Mouse (Mus musculus) forebrain, embryonic 15.5 days (tissue): ENCODE results near the gene Rnf5. TPM values are rescaled to one million over a fixed set of nuclear protein-coding genes. Genes with fewer than 3 reads are reported as not detected.

Source experiments
- ATAC-seq: fragments of 200-750 bp; cut with Nextera tagmentation; replicated peaks from 2 replicates; pipeline ENCODE4 v1.8.0; 2017; ENCODE audit warnings: mild to moderate bottlenecking, moderate TSS enrichment, moderate library complexity
- H3K27ac ChIP-seq: fragments of 300-500 bp; sonication (generic); replicated peaks from 2 replicates; pipeline ENCODE4 v1.5.1; 2015; ENCODE audit warnings: mild to moderate bottlenecking, inconsistent platforms
- H3K27me3 ChIP-seq: fragments of 300-500 bp; sonication (generic); 2 replicates; pipeline ENCODE4 v1.6.1; 2015; ENCODE audit warnings: inconsistent platforms
- H3K36me3 ChIP-seq: fragments of 300-500 bp; sonication (generic); 2 replicates; pipeline ENCODE4 v1.6.1; 2015; ENCODE audit warnings: mild to moderate bottlenecking, inconsistent platforms
- H3K4me1 ChIP-seq: fragments of 300-500 bp; sonication (generic); 2 replicates; pipeline ENCODE4 v1.6.1; 2015; ENCODE audit warnings: inconsistent platforms
- H3K4me2 ChIP-seq: fragments of 300-500 bp; sonication (generic); replicated peaks from 2 replicates; pipeline ENCODE4 v1.6.1; 2015; ENCODE audit warnings: mild to moderate bottlenecking, inconsistent platforms
- H3K4me3 ChIP-seq: fragments of 300-500 bp; sonication (generic); 2 replicates; pipeline ENCODE4 v1.5.1; 2015; ENCODE audit warnings: mild to moderate bottlenecking, inconsistent platforms
- H3K9ac ChIP-seq: fragments of 300-500 bp; sonication (generic); replicated peaks from 2 replicates; pipeline ENCODE4 v1.6.1; 2015; ENCODE audit warnings: mild to moderate bottlenecking, inconsistent platforms
- H3K9me3 ChIP-seq: fragments of 300-500 bp; sonication (generic); 2 replicates; pipeline ENCODE4 v1.6.1; 2016; ENCODE audit warnings: inconsistent platforms
- WGBS: fragments of 180-500 bp; shearing (Covaris S2); methylation state at CpG from one replicate; pipeline ENCODE4 v1.1.7; 2015; ENCODE audit warnings: mixed read lengths; 5-methylcytosine and 5-hydroxymethylcytosine counted together
- polyA plus RNA-seq: library from polyadenylated mRNA; unstranded; fragments of >200 nt; fragmentation: Nextera tagmentation; extraction: Ambion mirVana; gene quantifications from 2 replicates; pipeline ENCODE4 v1.2.1, GENCODE M21; 2015

The Rnf5 gene
- polyA plus RNA-seq: 313 and 321 TPM in 2 replicates

- peak within 1 kb of the TSS; percentile 87 for H3K4me2 ChIP-seq
Measured at GRCm38 (mm10) chr17:34603375-34604060, at the start of gene Rnf5. Gene Rnf5 (minus strand): TSS chr17:34603690.

DNA sequence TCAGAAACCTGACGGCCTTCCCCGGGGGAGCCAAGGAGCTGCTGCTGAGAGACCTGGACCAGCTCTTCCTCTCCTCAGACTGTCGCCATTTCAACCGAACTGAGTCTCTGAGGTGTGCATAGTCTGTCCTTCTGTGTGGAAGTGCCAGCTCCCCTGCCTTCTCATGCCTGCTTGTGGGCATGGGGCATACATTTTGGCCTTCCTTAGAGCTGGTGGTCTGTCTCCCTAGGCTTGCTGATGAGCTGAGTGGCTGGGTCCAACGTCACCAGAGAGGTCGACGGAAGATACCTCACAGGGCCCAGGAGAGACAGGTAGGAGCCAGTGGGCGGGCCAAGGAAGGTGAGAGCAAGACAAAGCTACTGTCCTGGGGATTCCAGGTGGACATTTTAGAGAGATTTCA, 49.5 kb upstream of the Rnf5 start:
- H3K4me3 ChIP-seq: no peak overlapping the region
- H3K27ac ChIP-seq: no peak overlapping the region
- ATAC-seq: no peak
- peaks cover 7% of the 10 kb centered on the region for H3K4me1 ChIP-seq
- H3K9ac ChIP-seq: no peak overlapping the region
- no peaks in the 10 kb centered on the region for H3K9me3 ChIP-seq
- no peaks in the 10 kb centered on the region for H3K27me3 ChIP-seq
- H3K36me3 ChIP-seq: peaks cover 57% of the 10 kb centered on the region
- no peak overlapping the region for H3K4me2 ChIP-seq
- 91% methylated on average over 8 of the region's 8 CpGs for WGBS

More at GRCm38 (mm10) chr17:34603375-34604060, at the start of gene Rnf5:
- H3K4me3 ChIP-seq: peak within 1 kb of the TSS; percentile 93
- under 1% methylated on average over 30 of the region's 30 CpGs for WGBS
- ATAC-seq: peak; percentile 96
- peaks cover 16% of the 10 kb centered on the region for H3K36me3 ChIP-seq
- no peaks in the 10 kb centered on the region for H3K27me3 ChIP-seq
- peaks cover 48% of the 10 kb centered on the region for H3K4me1 ChIP-seq
- peak within 1 kb of the TSS; percentile 92 for H3K27ac ChIP-seq
- peak within 1 kb of the TSS; percentile 99 for H3K9ac ChIP-seq
- H3K9me3 ChIP-seq: no peaks in the 10 kb centered on the region

GRCm38 (mm10) chr17:34652546-34652945, 49.1 kb upstream of the Rnf5 start:
- Histone ChIP-seq H3K4me3 (no peak overlapping the region), H3K4me2 (no peak overlapping the region), H3K27me3 (no peaks in the 10 kb centered on the region), H3K36me3 (peaks cover 57% of the 10 kb centered on the region), H3K9me3 (no peaks in the 10 kb centered on the region), H3K4me1 (peaks cover 12% of the 10 kb centered on the region), H3K9ac (no peak overlapping the region), H3K27ac (no peak overlapping the region)
- ATAC-seq: no peak
- WGBS: 93% methylated on average over 10 of the region's 10 CpGs

DNA sequence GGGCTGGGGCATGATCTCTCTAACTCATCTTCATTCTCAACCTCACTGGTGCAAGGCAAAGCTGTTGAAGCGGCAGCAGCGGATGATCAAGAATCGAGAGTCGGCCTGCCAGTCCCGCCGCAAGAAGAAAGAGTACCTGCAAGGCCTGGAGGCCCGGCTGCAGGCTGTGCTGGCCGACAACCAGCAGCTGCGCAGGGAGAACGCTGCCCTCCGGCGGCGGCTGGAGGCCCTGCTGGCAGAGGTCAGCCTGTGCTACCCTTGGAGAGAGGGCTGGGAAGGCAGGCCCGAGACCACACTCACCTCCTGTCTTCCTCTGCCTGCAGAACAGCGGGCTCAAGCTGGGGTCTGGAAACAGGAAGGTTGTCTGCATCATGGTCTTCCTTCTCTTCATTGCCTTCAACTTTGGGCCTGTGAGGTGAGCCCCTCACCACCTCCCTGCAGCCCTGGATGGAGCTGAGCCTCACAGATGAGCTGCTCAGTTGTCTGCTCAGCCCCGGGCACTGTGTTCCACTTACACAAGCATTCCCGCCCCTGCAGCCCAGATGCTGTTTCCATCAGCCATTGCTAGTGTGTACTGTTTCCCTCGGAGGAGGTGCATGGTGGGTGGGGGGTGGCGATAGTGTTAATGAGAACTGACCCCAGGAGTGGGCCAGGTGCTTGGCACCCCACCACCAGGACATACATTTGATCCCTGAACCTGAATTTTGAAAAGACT, 48.2 kb upstream of the Rnf5 start:
- peaks cover 14% of the 10 kb centered on the region for H3K4me1 ChIP-seq
- H3K4me2 ChIP-seq: no peak overlapping the region
- no peak overlapping the region for H3K9ac ChIP-seq
- H3K36me3 ChIP-seq: peaks cover 57% of the 10 kb centered on the region
- H3K27ac ChIP-seq: no peak overlapping the region
- no peaks in the 10 kb centered on the region for H3K9me3 ChIP-seq
- WGBS: 39% methylated on average over 19 of the region's 19 CpGs
- H3K4me3 ChIP-seq: no peak overlapping the region
- H3K27me3 ChIP-seq: no peaks in the 10 kb centered on the region
- ATAC-seq: no peak

GRCm38 (mm10) chr17:34650781-34651180, 47.3 kb upstream of the Rnf5 start:
- Histone ChIP-seq H3K36me3 (peaks cover 57% of the 10 kb centered on the region), H3K4me2 (no peak overlapping the region), H3K9ac (no peak overlapping the region), H3K27ac (no peak overlapping the region), H3K27me3 (no peaks in the 10 kb centered on the region), H3K9me3 (no peaks in the 10 kb centered on the region), H3K4me3 (no peak overlapping the region), H3K4me1 (peaks cover 23% of the 10 kb centered on the region)
- WGBS: 88% methylated on average over 14 of the region's 14 CpGs
- no peak for ATAC-seq

- Histone ChIP-seq H3K4me2 (no peak overlapping the region), H3K27ac (no peak overlapping the region), H3K4me3 (no peak overlapping the region), H3K9me3 (no peaks in the 10 kb centered on the region), H3K36me3 (peaks cover 54% of the 10 kb centered on the region), H3K27me3 (no peaks in the 10 kb centered on the region), H3K4me1 (peaks cover 33% of the 10 kb centered on the region), H3K9ac (no peak overlapping the region)
- WGBS: 91% methylated on average over 18 of the region's 18 CpGs
- no peak for ATAC-seq
Measured at GRCm38 (mm10) chr17:34649106-34649864, 45.8 kb upstream of the Rnf5 start.

DNA sequence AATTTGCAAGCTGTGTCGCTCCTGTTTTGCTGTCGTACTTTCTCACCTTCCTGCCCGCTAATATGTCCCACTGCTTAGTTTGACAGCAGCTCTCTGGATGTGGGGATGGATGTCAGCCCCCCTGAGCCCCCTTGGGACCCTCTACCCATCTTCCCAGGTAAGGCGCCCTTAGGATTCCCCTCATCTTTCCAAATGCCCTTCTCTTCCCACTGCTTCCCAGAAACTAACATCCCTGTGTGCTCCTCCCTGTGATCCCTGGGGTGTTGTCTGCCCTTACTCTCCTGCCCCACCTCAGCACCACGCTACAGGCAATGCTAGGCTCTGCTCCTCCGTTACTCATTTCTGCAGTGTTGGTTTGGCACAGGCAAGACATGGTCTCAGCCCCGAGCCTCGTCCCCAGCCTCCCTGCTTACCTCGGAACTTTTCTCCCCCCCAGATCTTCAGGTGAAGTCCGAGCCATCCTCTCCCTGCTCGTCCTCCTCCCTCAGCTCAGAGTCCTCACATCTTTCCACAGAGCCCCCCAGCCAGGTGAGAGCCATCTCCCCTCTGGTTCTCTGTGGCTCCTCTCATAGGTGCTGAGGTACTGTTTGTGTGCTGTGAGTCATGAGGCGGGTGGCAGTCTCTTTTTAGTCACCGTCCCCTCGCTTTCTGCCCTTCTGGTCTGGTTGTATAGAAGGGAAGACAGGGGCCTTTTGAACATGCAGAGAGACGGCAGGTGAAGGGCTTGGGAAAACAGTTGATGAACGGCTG, 44.8 kb upstream of the Rnf5 start:
- ATAC-seq: no peak
- H3K4me2 ChIP-seq: peak overlapping the region; percentile 92
- peaks cover 45% of the 10 kb centered on the region for H3K36me3 ChIP-seq
- peaks cover 37% of the 10 kb centered on the region for H3K4me1 ChIP-seq
- peak overlapping the region; percentile 97 for H3K4me3 ChIP-seq
- no peaks in the 10 kb centered on the region for H3K27me3 ChIP-seq
- no peak overlapping the region for H3K27ac ChIP-seq
- WGBS: 85% methylated on average over 16 of the region's 16 CpGs
- no peaks in the 10 kb centered on the region for H3K9me3 ChIP-seq
- H3K9ac ChIP-seq: no peak overlapping the region; the same call in 1 of the 2 replicates

GRCm38 (mm10) chr17:34646906-34647787, 43.7 kb upstream of the Rnf5 start, which contains the start of gene Atf6b:
Gene Atf6b (plus strand): TSS chr17:34647146.
- peak; percentile 97 for ATAC-seq
- Histone ChIP-seq H3K27me3 (no peaks in the 10 kb centered on the region), H3K4me3 (peak within 1 kb of the TSS; percentile 97), H3K36me3 (peaks cover 34% of the 10 kb centered on the region), H3K9ac (peak within 1 kb of the TSS; percentile 97), H3K4me2 (peak within 1 kb of the TSS; percentile 92), H3K4me1 (peaks cover 37% of the 10 kb centered on the region), H3K9me3 (no peaks in the 10 kb centered on the region), H3K27ac (peak within 1 kb of the TSS; percentile 76)
- WGBS: under 1% methylated on average over 66 of the region's 66 CpGs

- 88% methylated on average over 30 of the region's 30 CpGs for WGBS
- Histone ChIP-seq H3K27ac (no peak overlapping the region), H3K4me1 (peaks cover 43% of the 10 kb centered on the region), H3K9ac (no peak overlapping the region), H3K4me3 (peak overlapping the region; percentile 97), H3K4me2 (peak overlapping the region; percentile 67), H3K27me3 (no peaks in the 10 kb centered on the region), H3K9me3 (no peaks in the 10 kb centered on the region), H3K36me3 (peaks cover 22% of the 10 kb centered on the region)
- ATAC-seq: no peak
Measured at GRCm38 (mm10) chr17:34645831-34646511, 42.5 kb upstream of the Rnf5 start.

DNA sequence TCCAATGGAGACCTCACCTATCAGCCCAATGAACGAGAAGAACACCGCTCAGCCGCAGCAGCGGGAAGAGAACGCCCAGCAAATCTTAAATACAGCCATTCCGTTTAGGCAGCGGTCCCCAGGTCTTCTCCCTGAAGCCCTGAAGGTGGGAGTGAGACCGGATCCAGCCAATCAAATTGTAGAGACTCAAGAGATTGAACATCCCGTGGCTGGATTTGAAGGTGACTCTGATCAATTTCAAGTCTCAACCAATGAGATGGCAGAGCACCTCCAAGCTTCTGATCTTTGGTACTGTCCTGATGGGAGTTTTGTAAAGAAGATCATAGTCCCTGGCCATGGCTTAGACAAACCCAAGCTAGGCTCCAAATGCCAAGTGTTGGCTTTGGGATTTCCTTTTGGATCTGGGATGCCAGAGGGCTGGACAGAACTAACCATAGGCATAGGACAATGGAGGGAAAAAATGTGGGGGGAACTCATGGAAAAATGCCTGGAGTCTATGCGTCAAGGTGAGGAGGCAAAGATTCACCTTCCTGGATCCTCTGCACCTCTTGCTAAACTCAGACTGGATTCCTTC, 41.9 kb upstream of the Rnf5 start:
- Histone ChIP-seq H3K9ac (peak overlapping the region; percentile 61), H3K4me2 (peak overlapping the region; percentile 67), H3K4me1 (peaks cover 49% of the 10 kb centered on the region), H3K9me3 (no peaks in the 10 kb centered on the region), H3K27me3 (no peaks in the 10 kb centered on the region), H3K36me3 (peaks cover 16% of the 10 kb centered on the region), H3K27ac (peak overlapping the region; percentile 73; the same call in 1 of the 2 replicates), H3K4me3 (peak overlapping the region; percentile 97)
- ATAC-seq: no peak
- WGBS: 45% methylated on average over 10 of the region's 10 CpGs
